Mouse (Mus musculus): ENCODE data around the gene Capzb.

- peak; percentile 81 for TF ChIP-seq BHLHE40 (IDR thresholded peaks at IDR 0.05; ENCODE audit: low read depth, low read length)
- no peak for TF ChIP-seq POLR2A (IDR thresholded peaks at IDR 0.05; ENCODE audit: low read depth, low read length)
- no peak for TF ChIP-seq ZMIZ1 (IDR thresholded peaks at IDR 0.05; ENCODE audit: low read depth, low read length)
- TF ChIP-seq MAZ (IDR thresholded peaks at IDR 0.05; ENCODE audit: low read depth, low read length): no peak
- no peak for TF ChIP-seq ZC3H11A (IDR thresholded peaks at IDR 0.05; ENCODE audit: low read depth, low read length)
- peak; percentile 63; the same call in 1 of the 2 replicates for TF ChIP-seq TCF12 (IDR thresholded peaks at IDR 0.05; ENCODE audit: low read depth, low read length)
- TF ChIP-seq ZNF384 (IDR thresholded peaks at IDR 0.05; ENCODE audit: low read depth, low read length): no peak
- TF ChIP-seq USF1 (IDR thresholded peaks at IDR 0.05; ENCODE audit: low read depth, low read length): no peak
- no peak for TF ChIP-seq CTCF (conservative IDR thresholded peaks at IDR 0.05 in 1 of 2, IDR thresholded peaks at IDR 0.05 in 1 of 2; ENCODE audit: low read depth in 2 of 2, low read length in 2 of 2)
Measured at GRCm38 (mm10) chr4:139203381-139203780, 10.7 kb downstream of the Capzb start.
